Mouse (Mus musculus) left cerebral cortex, adult 2 months (tissue): ENCODE results near the gene Pofut1. TPM values are rescaled to one million over a fixed set of nuclear protein-coding genes. Genes with fewer than 3 reads are reported as not detected.

Experiments used
- DNase-seq, 2 experiments: peaks; one replicate each; pipeline ENCODE4 v3.0.0; 2021 to 2022; ENCODE audit warnings: low spot score in 2 of 2, mixed read lengths in 1 of 2; ENCODE audit errors: extremely low spot score in 1 of 2
- H3K27ac ChIP-seq: fragments of 200-600 bp; 2 replicates; pipeline ENCODE4 v1.8.1; 2022
- H3K4me3 ChIP-seq: fragments of 200-600 bp; 2 replicates; pipeline ENCODE4 v1.8.1; 2022
- CTCF ChIP-seq: fragments of 200-600 bp; IDR thresholded peaks from 2 replicates; pipeline ENCODE4 v1.8.1; 2022; ENCODE audit warnings: antibody characterized with exemption, mild to moderate bottlenecking, moderate library complexity
- intact Hi-C: fragments of 180-260 bp; cut with DNase I; formaldehyde crosslinking; loops from one replicate; pipeline ENCODE4 v1.15.1; 2025
- total RNA-seq, 2 experiments: library from RNA; stranded (reverse); gene quantifications; 2 replicates each; pipeline ENCODE4 v1.2.3; 2021

Gene Pofut1
- total RNA-seq, 2 experiments from 2014 or later, result 15.4 to 17.3 TPM

DNA sequence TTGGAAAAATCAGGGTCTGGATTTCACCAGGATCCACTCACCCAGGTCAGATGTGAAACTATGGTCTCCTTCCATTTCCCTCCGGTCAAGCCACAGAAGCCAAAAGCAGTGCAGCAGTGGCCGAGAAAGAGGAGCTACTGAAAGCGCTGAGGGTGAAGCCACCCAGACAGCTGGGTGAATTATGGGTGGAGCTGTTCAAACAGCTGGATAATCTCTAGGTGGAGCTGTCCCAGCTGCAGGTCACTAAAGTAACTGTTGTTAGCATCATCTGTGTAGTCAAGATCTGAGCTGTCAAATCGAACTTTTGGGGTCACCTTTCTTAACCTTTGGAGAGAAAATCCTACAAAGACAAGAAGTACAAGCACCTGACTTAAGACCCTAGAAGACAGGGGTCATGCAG lies 57.1 kb downstream of the Pofut1 start:
- no peak for DNase-seq
- TF ChIP-seq CTCF, result no peak
- no peak overlapping the region for H3K4me3 ChIP-seq
- H3K27ac ChIP-seq, result peak overlapping the region; percentile 24; the same call in 1 of the 2 replicates
- intact Hi-C loops, result loop anchor here (2.0 kb wide), 1 partner anchor 20 kb away; no protein-coding TSS in a partner anchor

GRCm38 (mm10) chr2:153298863-153299262 lies 57.5 kb downstream of the Pofut1 start:
- no peak for DNase-seq
- intact Hi-C loops, result loop anchor here (2.0 kb wide), 1 partner anchor 20 kb away; no protein-coding TSS in a partner anchor
- peak; percentile 18; the same call in 1 of the 2 replicates for TF ChIP-seq CTCF
- Histone ChIP-seq H3K27ac (peak overlapping the region; percentile 24; the same call in 1 of the 2 replicates), H3K4me3 (no peak overlapping the region)

DNA sequence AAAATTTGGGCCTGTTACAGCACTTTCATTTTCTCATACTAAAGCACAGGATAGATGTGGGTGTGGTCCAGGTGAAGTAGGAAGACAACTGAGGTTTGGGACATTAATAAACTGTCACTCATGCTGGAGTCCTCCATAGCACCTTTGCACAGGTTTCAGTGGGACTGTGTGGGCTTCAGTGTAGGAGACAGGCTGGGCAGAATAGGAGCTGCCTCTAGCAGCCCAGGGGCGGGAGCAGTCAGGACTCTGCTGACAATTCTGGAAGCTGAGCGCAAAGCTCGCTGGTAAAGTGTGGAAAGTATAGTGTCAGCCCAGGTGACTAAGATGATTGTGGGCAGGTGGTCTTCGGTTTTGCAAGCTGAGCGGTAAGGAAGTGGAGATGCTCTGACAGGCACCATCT lies 59.8 kb downstream of the Pofut1 start:
- H3K4me3 ChIP-seq, result no peak overlapping the region
- DNase-seq, result no peak
- H3K27ac ChIP-seq, result no peak overlapping the region
- no peak for TF ChIP-seq CTCF
- intact Hi-C loops, result no loop called here

DNA sequence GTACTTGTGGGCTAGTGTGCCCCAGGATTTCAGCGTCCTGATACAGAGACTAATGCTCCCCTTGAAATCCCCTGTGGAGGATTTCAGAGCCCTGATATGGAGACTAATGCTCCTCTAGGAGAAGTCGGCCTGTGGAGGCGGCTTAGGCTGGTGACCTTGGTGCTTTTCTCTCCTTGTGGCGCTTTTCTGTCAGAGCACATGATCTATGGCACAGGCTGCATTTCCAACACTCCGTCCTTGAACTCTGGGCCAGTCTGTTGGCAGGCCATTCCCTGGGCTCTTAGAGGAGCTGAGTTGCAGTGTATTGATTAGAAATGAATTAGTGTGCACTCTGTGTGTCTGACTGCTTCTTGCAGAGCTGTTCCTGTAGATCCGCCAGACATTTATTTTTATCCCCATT lies 63.9 kb downstream of the Pofut1 start:
- TF ChIP-seq CTCF, result no peak
- no peak for DNase-seq
- Histone ChIP-seq H3K27ac (peak overlapping the region; percentile 33; the same call in 1 of the 2 replicates), H3K4me3 (no peak overlapping the region)
- intact Hi-C loops, result loop anchor here (2.0 kb wide), 1 partner anchor 42 kb away; no protein-coding TSS in a partner anchor

- Histone ChIP-seq H3K27ac (peak overlapping the region; percentile 56), H3K4me3 (no peak overlapping the region)
- DNase-seq, result no peak
- no peak for TF ChIP-seq CTCF
- intact Hi-C loops, result no loop called here
Measured at GRCm38 (mm10) chr2:153308586-153308985, 67.3 kb downstream of the Pofut1 start.

DNA sequence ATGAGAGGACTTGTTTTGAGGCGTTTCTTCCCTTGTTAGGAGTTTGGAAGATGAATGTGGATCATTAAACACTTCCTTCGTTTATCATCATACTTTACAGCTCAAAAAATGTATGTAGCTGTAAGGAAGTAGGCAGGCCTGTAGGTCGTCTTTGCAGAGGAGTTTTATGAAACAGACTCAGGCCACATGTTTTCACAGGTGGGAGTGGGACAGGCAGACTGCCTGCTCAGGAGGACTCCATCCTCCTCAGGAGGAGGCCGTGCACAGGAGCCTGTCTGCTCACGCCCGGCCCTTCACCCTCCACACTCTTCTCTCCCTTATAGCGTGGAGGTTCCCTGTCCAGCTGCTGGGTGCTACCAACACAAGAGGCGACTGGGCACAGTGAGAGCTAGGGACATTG lies 67.8 kb downstream of the Pofut1 start:
- no peak for TF ChIP-seq CTCF
- DNase-seq, result no peak

GRCm38 (mm10) chr2:153310228-153310627 lies 68.9 kb downstream of the Pofut1 start:
- no peak for TF ChIP-seq CTCF
- intact Hi-C loops, result no loop called here
- no peak for DNase-seq
- Histone ChIP-seq H3K4me3 (no peak overlapping the region), H3K27ac (no peak overlapping the region)

More for the DNA sequence above, 67.8 kb downstream of the Pofut1 start:
- intact Hi-C loops, result no loop called here
- Histone ChIP-seq H3K4me3 (no peak overlapping the region), H3K27ac (peak overlapping the region; percentile 56)

DNA sequence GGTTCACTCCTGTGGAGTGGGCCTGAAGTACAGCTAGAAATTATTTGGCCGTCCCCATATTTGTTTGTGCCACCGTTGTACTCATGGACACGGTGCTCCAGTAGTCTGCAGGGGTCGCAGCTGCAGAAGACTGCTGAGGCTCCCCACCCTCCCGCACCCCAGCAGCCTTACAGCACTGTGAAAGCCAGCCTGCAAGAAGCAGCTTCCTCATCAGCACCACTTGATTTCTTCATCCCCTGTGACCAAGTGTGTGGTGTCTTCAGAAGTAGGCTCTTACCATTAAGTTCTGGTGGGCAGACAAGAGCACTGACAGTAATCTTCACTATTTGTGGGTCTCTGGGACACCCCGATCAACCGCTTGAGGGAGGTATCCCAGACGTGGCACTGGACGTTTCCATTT lies 71.6 kb downstream of the Pofut1 start:
- DNase-seq, result no peak
- no peak overlapping the region for H3K27ac ChIP-seq
- TF ChIP-seq CTCF, result no peak
- H3K4me3 ChIP-seq, result no peak overlapping the region
- intact Hi-C loops, result no loop called here

GRCm38 (mm10) chr2:153318408-153318807 lies 77.1 kb downstream of the Pofut1 start:
- no peak overlapping the region for H3K27ac ChIP-seq
- intact Hi-C loops, result loop anchor here (2.0 kb wide), 1 partner anchor 20 kb away; no protein-coding TSS in a partner anchor
- no peak for TF ChIP-seq CTCF
- H3K4me3 ChIP-seq, result no peak overlapping the region
- no peak for DNase-seq

DNA sequence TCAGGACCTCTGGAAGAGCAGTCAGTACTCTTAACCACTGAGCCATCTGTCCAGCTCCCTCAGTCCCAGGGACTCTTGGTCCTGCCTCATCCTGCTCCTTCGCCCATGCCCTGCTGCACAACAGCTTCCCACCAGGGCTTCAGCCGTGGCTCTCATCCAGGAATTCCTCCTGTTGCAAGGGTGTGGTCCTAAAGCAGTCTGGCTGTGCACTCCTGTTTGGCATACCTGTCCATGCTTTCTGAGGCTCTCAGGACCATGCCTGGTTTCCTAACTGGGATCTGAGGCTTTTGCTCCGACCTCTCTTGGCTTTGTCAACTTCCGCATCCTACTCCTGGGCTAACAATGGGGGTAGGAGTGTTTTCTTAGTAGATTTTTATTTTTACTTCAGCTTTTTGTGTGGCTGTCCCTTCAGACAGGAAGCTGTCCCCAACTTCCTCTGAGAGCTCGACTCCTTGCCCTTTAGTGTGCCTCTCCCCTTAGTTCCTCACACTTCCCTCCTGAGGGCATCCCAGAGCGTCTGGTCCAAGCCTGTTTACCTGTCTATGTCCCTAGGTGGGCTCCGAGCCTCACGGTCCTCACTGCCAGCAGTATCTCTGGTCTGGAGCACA lies 77.8 kb downstream of the Pofut1 start:
- DNase-seq, result no peak
- Histone ChIP-seq H3K4me3 (no peak overlapping the region), H3K27ac (peak overlapping the region; percentile 28; the same call in 1 of the 2 replicates)
- intact Hi-C loops, result loop anchor here (2.0 kb wide), 1 partner anchor 20 kb away; no protein-coding TSS in a partner anchor
- TF ChIP-seq CTCF, result no peak

Other genes with a start within 250 kb of the Pofut1 start
- gene Pdrg1, start 226.1 kb upstream of the Pofut1 start, total RNA-seq, result 10 to 100 TPM; 55.5 to 60.5 TPM
- 1 to 10 TPM; 5.0 to 5.3 TPM for gene Xkr7, start 209.7 kb upstream of the Pofut1 start, total RNA-seq
- gene Ccm2l, start 175.6 kb upstream of the Pofut1 start, total RNA-seq, result 1 to 10 TPM; 5.4 to 6.2 TPM
- gene Hck, start 133.1 kb upstream of the Pofut1 start, total RNA-seq, result 1 to 10 TPM; 2.0 to 2.1 TPM
- gene Tm9sf4, start 80.2 kb upstream of the Pofut1 start, total RNA-seq, result 100 to 1,000 TPM; 112 to 118 TPM
- 10 to 100 TPM; 24.6 to 26.5 TPM for gene Tspyl3, start 16.1 kb upstream of the Pofut1 start, total RNA-seq
- gene Plagl2, start 107 bp upstream of the Pofut1 start, total RNA-seq, result 1 to 10 TPM; 6.0 to 6.2 TPM
- 10 to 100 TPM; 55.7 to 57.3 TPM for gene Kif3b, start 49.9 kb downstream of the Pofut1 start, total RNA-seq
- 10 to 100 TPM; 35.6 to 38.9 TPM for gene Asxl1, start 104.3 kb downstream of the Pofut1 start, total RNA-seq